9 mouse cellular contexts compared by ENCODE assay signal in genomic region chr7:112336769-112337168, GRCm38 (mm10).
DNase-seq lines count a peak whose midpoint lies in the region; ATAC-seq lines count a peak whose summit lies in the region.
"Had no signal": no experiment of that assay in that cellular context is flagged by ENCODE, and none has a peak within 500 bp of the region (broad histone marks: within the 10 kb centered on the region; RNA-seq: fewer than 3 reads in every experiment).

No protein-coding gene starts in this region.

- 53% methylated on average over 15 of the region's 15 CpGs for WGBS in lung, embryonic 15.5 days
- 74% methylated on average over 15 of the region's 15 CpGs for WGBS in kidney, embryonic 16.5 days
- 75% methylated on average over 15 of the region's 15 CpGs for WGBS in liver, embryonic 12.5 days (ENCODE audit: insufficient replicate concordance)

- H3K4me3 ChIP-seq in lung, embryonic 15.5 days = no peak overlapping the region
- no peak overlapping the region for H3K4me3 ChIP-seq in kidney, embryonic 16.5 days (ENCODE audit: low read length)
- no peak overlapping the region for H3K4me3 ChIP-seq in liver, embryonic 12.5 days

- no peaks in the 10 kb centered on the region for H3K27me3 ChIP-seq in lung, embryonic 15.5 days
- no peaks in the 10 kb centered on the region for H3K27me3 ChIP-seq in kidney, embryonic 16.5 days (ENCODE audit: insufficient read depth, low read length)
- H3K27me3 ChIP-seq in liver, embryonic 12.5 days (replicated peaks) = no peaks in the 10 kb centered on the region

- 0 out of 2 replicates have a peak overlapping the region, but pooled peaks have one; percentile 3 for H3K4me2 ChIP-seq in lung, embryonic 15.5 days
- H3K4me2 ChIP-seq in kidney, embryonic 16.5 days (replicated peaks; ENCODE audit: low read depth, low read length) = no peak overlapping the region
- no peak overlapping the region for H3K4me2 ChIP-seq in liver, embryonic 12.5 days

- ATAC-seq in lung, embryonic 15.5 days (ENCODE audit: borderline replicate concordance, extremely low read depth, low FRiP score, low TSS enrichment) = no peak
- ATAC-seq in kidney, embryonic 16.5 days (ENCODE audit: low FRiP score, low TSS enrichment) = no peak
- ATAC-seq in liver, embryonic 12.5 days = no peak

- H3K4me1 ChIP-seq in lung, embryonic 15.5 days = peaks cover 16% of the 10 kb centered on the region; the same call in 1 of the 2 replicates
- no peaks in the 10 kb centered on the region for H3K4me1 ChIP-seq in kidney, embryonic 16.5 days (ENCODE audit: insufficient read depth, low read length)
- H3K4me1 ChIP-seq in liver, embryonic 12.5 days = no peaks in the 10 kb centered on the region

- H3K27ac ChIP-seq in lung, embryonic 15.5 days = 0 out of 2 replicates have a peak overlapping the region, but pooled peaks have one; percentile 6
- H3K27ac ChIP-seq in kidney, embryonic 16.5 days (ENCODE audit: low read length) = no peak overlapping the region
- no peak overlapping the region for H3K27ac ChIP-seq in liver, embryonic 12.5 days

- no peaks in the 10 kb centered on the region for H3K36me3 ChIP-seq in lung, embryonic 15.5 days
- no peaks in the 10 kb centered on the region for H3K36me3 ChIP-seq in kidney, embryonic 16.5 days (ENCODE audit: insufficient read depth, low read length)
- H3K36me3 ChIP-seq in liver, embryonic 12.5 days = no peaks in the 10 kb centered on the region
- H3K36me3 ChIP-seq: G1E had no signal

- no peak overlapping the region for H3K9ac ChIP-seq in lung, embryonic 15.5 days
- no peak overlapping the region for H3K9ac ChIP-seq in kidney, embryonic 16.5 days (replicated peaks; ENCODE audit: low read length)
- H3K9ac ChIP-seq in liver, embryonic 12.5 days = no peak overlapping the region

- DNase-seq in lung, postnatal 36 days = no peak
- peak; percentile 41 for DNase-seq in gastrocnemius, postnatal 10 days
- DNase-seq in layer of hippocampus, adult 8-10 months (ENCODE audit: low spot score in 2 of 2) = peak; percentile 67 to 72
- peak; percentile 75 to 81 for DNase-seq in right cerebral cortex, postnatal 10 days (ENCODE audit: low spot score in 2 of 2)
- DNase-seq in retina, postnatal 1 day = no peak

- no peaks in the 10 kb centered on the region for H3K9me3 ChIP-seq in lung, embryonic 15.5 days
- no peaks in the 10 kb centered on the region for H3K9me3 ChIP-seq in kidney, embryonic 16.5 days (ENCODE audit: low read length)
- no peaks in the 10 kb centered on the region for H3K9me3 ChIP-seq in liver, embryonic 12.5 days (replicated peaks)

Comparison
In these comparisons a context has a peak if more than half of its experiments do, and no peak if none do; other contexts are left out.
1. DNase-seq: peak in gastrocnemius, postnatal 10 days (single experiment), layer of hippocampus, adult 8-10 months (2 of 2) and right cerebral cortex, postnatal 10 days (2 of 2); none in lung, postnatal 36 days (single experiment) and retina, postnatal 1 day (single experiment).